Mouse (Mus musculus) heart, adult 9 months (tissue): ENCODE measurements around the gene Stpg2.

Source experiments
- DNase-seq, 2 experiments: peaks; one replicate each; pipeline ENCODE4 v3.0.0; 2022; ENCODE audit warnings: low spot score in 2 of 2

The Stpg2 gene

GRCm38 (mm10) chr3:139733156-139733555, 527.7 kb downstream of the Stpg2 start:
- DNase-seq: no peak

GRCm38 (mm10) chr3:139739388-139739787, 533.9 kb downstream of the Stpg2 start:
- no peak for DNase-seq
